Mouse (Mus musculus) stomach, postnatal 0 days (tissue): ENCODE results near the gene Fhl3. TPM values are rescaled to one million over a fixed set of nuclear protein-coding genes. Genes with fewer than 3 reads are reported as not detected.

Experiments
- ATAC-seq: fragments of 200-750 bp; cut with Nextera tagmentation; 2 replicates; pipeline ENCODE4 v1.8.0; 2017; ENCODE audit not compliant: low FRiP score, low TSS enrichment
- DNase-seq: peaks from one replicate; pipeline ENCODE4 v3.0.0-alpha.2; 2016; ENCODE audit warnings: low spot score
- H3K27ac ChIP-seq: fragments of 300-500 bp; sonication (generic); replicated peaks from 2 replicates; pipeline ENCODE4 v1.5.1; 2014; ENCODE audit warnings: mild to moderate bottlenecking, control low read depth
- H3K27me3 ChIP-seq: fragments of 300-500 bp; sonication (generic); 2 replicates; pipeline ENCODE4 v1.6.1; 2014; ENCODE audit warnings: low read length; ENCODE audit not compliant: control insufficient read depth, insufficient read depth
- H3K36me3 ChIP-seq: fragments of 300-500 bp; sonication (generic); 2 replicates; pipeline ENCODE4 v1.6.1; 2014; ENCODE audit warnings: low read length, mixed read lengths; ENCODE audit not compliant: control insufficient read depth, insufficient read depth
- H3K4me1 ChIP-seq: fragments of 300-500 bp; sonication (generic); replicated peaks from 2 replicates; pipeline ENCODE4 v1.6.1; 2014; ENCODE audit warnings: antibody characterized with exemption; ENCODE audit not compliant: control insufficient read depth, insufficient read depth
- H3K4me2 ChIP-seq: fragments of 300-500 bp; sonication (generic); replicated peaks from 2 replicates; pipeline ENCODE4 v1.6.1; 2014; ENCODE audit warnings: low read depth, mild to moderate bottlenecking, control low read depth, moderate library complexity
- H3K4me3 ChIP-seq: fragments of 300-500 bp; sonication (generic); 2 replicates; pipeline ENCODE4 v1.5.1; 2014; ENCODE audit warnings: low read depth, low read length, control low read depth
- H3K9ac ChIP-seq: fragments of 300-500 bp; sonication (generic); 2 replicates; pipeline ENCODE4 v1.6.1; 2014; ENCODE audit warnings: mild to moderate bottlenecking, low read length, control low read depth, mixed read lengths
- H3K9me3 ChIP-seq: fragments of 300-500 bp; sonication (generic); 2 replicates; pipeline ENCODE4 v1.6.1; 2016; ENCODE audit warnings: low read length; ENCODE audit not compliant: control insufficient read depth
- CTCF ChIP-seq: IDR thresholded peaks from 2 replicates; pipeline ENCODE4 v1.5.1; 2016; ENCODE audit warnings: antibody characterized with exemption, low read depth, mild to moderate bottlenecking, moderate library complexity
- EP300 ChIP-seq: optimal IDR thresholded peaks from 2 replicates; pipeline ENCODE3; 2016; ENCODE audit warnings: antibody characterized with exemption
- WGBS: fragments of 180-500 bp; shearing (Covaris S2); extraction: QIAGEN DNeasy Blood & Tissue Kit; methylation state at CpG from one replicate; pipeline ENCODE4 v1.1.7; 2014; 5-methylcytosine and 5-hydroxymethylcytosine counted together
- polyA plus RNA-seq: library from polyadenylated mRNA; unstranded; fragments of >200 nt; fragmentation: Nextera tagmentation; extraction: Ambion mirVana; gene quantifications from 2 replicates; pipeline ENCODE4 v1.2.1, GENCODE M21; 2015

Fhl3 gene
- polyA plus RNA-seq, 1 experiment from 2014 or later = 9.0 TPM

DNA sequence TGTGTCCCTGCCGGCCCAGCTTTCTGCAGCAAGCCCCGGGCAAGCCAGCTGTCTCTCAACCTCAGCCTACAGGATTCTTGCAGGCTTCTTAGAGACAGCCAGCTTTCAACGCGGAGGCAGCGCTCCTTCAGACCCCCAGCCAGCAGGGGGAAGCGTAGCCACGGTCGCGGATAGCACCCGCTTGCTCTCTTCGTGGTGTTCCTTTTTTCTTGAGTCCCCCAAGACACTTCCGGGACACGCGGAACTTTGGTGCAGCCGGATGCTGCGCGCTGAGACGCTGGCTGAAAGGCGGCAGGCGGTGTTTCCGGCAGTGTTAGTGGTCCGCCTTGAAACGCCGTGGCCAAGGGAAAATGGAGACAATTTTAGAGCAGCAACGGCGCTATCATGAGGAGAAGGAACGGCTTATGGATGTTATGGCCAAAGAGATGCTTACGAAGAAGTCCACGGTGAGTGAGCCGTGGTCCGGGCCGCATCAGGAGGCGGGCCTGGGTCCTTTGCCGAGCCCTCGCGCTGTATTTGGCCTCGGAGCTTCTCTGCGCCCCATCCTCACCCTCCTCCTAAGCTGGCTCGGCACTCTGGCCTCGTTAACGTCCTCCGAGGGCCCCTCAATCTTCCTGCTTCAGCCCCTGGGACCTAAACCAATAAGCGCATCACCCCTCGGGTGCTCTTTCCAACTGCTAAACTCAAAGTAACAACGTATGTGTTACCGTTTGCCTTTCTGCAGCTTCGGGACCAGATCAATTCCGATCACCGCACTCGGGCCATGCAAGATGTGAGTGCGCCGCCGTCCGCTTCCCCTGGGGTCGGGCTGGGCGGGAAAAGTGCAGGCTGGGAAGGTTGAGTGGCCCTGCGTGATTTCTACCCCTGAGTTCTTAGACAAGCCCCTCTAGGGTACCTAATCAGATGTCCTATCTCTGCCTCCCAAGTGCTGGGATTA lies 14.3 kb downstream of the Fhl3 start, which contains the start of gene Sf3a3:
Gene Sf3a3 (plus strand): TSS at position 232 of the 937 bp plus-strand sequence.
- TF ChIP-seq CTCF = peak; percentile 93
- no peak for TF ChIP-seq EP300
- Histone ChIP-seq H3K36me3 (peaks cover 14% of the 10 kb centered on the region), H3K9me3 (no peaks in the 10 kb centered on the region), H3K27ac (peak within 1 kb of the TSS; percentile 75; the same call in 1 of the 2 replicates), H3K27me3 (no peaks in the 10 kb centered on the region), H3K9ac (peak within 1 kb of the TSS; percentile 93), H3K4me3 (peak within 1 kb of the TSS; percentile 90), H3K4me2 (peak within 1 kb of the TSS; percentile 88), H3K4me1 (0 out of 2 replicates have a peak, but pooled peaks cover 3% of the 10 kb centered on the region)
- ATAC-seq = peak; percentile 90
- under 1% methylated on average over 57 of the region's 57 CpGs for WGBS
- peak; percentile 94 for DNase-seq

DNA sequence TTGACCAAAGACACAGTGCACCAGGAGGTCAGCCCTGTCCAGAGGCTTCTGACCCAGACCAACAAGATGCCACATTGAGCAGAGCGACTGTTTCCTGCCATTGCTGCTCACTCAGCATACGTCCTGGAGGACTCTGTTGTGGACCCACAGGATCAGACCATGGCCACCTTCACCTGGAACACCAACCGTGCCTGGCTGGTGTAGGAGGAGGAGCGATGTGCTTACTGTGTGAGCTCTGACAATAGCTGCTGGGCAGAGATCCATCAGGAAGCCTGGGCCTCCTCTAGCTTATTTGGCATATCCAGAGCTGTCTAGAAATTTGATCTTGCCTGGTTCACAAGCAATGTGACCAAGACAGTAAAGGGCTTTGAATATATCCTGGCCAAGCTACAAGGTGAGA lies 18.6 kb downstream of the Fhl3 start:
- no peaks in the 10 kb centered on the region for H3K4me1 ChIP-seq
- H3K9me3 ChIP-seq = no peaks in the 10 kb centered on the region
- 99% methylated on average over 4 of the region's 4 CpGs for WGBS
- H3K4me2 ChIP-seq = no peak overlapping the region
- no peak for TF ChIP-seq CTCF
- TF ChIP-seq EP300 = no peak
- ATAC-seq = no peak
- no peak overlapping the region for H3K9ac ChIP-seq
- no peak overlapping the region for H3K27ac ChIP-seq
- H3K27me3 ChIP-seq = no peaks in the 10 kb centered on the region
- peaks cover 15% of the 10 kb centered on the region for H3K36me3 ChIP-seq
- no peak overlapping the region for H3K4me3 ChIP-seq
- DNase-seq = no peak

DNA sequence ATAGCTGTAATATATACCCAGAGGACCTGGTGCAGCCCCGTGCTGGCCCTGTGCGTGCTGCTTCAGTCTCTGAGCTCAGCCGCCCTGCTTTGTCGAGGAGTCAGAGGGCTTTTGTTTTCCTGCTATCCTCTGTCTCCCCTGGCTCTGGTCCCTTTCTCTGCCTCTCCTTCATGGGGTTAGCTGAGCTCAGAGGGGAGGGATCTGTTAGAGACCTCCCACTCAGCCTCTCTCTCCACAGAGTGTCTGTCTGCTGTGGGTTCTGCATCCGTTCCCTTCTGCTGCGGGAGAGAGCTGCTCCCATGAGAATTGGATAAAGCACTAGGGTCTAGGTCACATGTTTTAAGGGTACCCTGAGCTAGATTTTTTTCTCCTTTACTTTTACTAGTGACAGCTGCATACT lies 25.6 kb downstream of the Fhl3 start:
- Histone ChIP-seq H3K36me3 (peaks cover 41% of the 10 kb centered on the region), H3K4me3 (no peak overlapping the region), H3K27ac (no peak overlapping the region), H3K4me2 (no peak overlapping the region), H3K27me3 (no peaks in the 10 kb centered on the region), H3K9ac (no peak overlapping the region), H3K9me3 (no peaks in the 10 kb centered on the region), H3K4me1 (no peaks in the 10 kb centered on the region)
- no peak for TF ChIP-seq EP300
- TF ChIP-seq CTCF = no peak
- DNase-seq (no peak), ATAC-seq (no peak)
- WGBS = 83% methylated on average over 6 of the region's 6 CpGs

DNA sequence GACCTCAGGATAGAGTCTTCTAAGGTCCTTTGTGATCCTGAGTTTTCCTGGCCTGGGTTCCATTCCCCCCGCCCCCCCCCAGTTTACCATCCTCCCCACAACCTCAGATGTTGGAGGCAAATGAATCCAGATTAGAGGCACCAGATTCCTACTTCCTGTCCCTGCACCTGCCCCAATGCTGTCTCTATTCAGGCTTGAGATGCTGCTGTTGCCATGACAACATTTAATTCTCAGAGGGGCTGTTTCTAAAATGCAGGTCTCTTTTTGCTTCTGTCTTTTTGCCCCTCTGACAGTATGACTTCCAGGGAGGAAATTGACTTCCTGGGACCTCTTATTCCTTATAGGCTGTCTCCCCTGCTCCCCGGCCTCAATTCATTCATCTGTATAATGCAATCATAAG lies 36.5 kb downstream of the Fhl3 start:
- no peak overlapping the region for H3K4me3 ChIP-seq
- DNase-seq (no peak), ATAC-seq (no peak)
- no peak overlapping the region for H3K9ac ChIP-seq
- WGBS = 65% methylated on average over 2 of the region's 2 CpGs
- H3K9me3 ChIP-seq = no peaks in the 10 kb centered on the region
- H3K4me1 ChIP-seq = no peaks in the 10 kb centered on the region
- peaks cover under 1% of the 10 kb centered on the region; the same call in 1 of the 2 replicates for H3K36me3 ChIP-seq
- H3K27me3 ChIP-seq = no peaks in the 10 kb centered on the region
- no peak for TF ChIP-seq CTCF
- TF ChIP-seq EP300 = no peak
- H3K4me2 ChIP-seq = no peak overlapping the region
- H3K27ac ChIP-seq = no peak overlapping the region

DNA sequence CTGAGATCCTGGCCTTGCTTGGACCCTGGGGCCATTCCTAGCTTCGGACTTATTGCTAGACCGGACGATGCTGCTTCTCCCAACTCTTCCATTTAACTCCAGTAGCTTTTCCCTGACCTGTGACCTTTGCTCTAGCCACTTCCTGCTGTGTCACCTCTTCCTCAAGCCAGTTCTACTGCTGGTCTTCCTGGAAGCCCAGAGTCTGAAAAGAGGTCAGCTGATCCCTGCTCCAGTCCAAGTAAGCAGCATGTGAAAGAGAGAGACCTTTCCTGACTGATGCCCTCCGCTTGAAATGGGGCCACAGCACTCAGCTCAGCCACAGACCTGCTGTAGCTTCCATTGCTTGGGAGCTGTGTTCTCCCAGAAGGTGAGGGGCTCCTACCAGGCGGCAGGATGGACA lies 37.0 kb downstream of the Fhl3 start:
- ATAC-seq = no peak
- TF ChIP-seq CTCF = no peak
- TF ChIP-seq EP300 = no peak
- no peak overlapping the region for H3K4me2 ChIP-seq
- 68% methylated on average over 5 of the region's 5 CpGs for WGBS
- no peak for DNase-seq
- H3K36me3 ChIP-seq = no peaks in the 10 kb centered on the region
- no peak overlapping the region for H3K9ac ChIP-seq
- no peaks in the 10 kb centered on the region for H3K4me1 ChIP-seq
- H3K27ac ChIP-seq = no peak overlapping the region
- H3K27me3 ChIP-seq = no peaks in the 10 kb centered on the region
- no peak overlapping the region for H3K4me3 ChIP-seq
- H3K9me3 ChIP-seq = no peaks in the 10 kb centered on the region

DNA sequence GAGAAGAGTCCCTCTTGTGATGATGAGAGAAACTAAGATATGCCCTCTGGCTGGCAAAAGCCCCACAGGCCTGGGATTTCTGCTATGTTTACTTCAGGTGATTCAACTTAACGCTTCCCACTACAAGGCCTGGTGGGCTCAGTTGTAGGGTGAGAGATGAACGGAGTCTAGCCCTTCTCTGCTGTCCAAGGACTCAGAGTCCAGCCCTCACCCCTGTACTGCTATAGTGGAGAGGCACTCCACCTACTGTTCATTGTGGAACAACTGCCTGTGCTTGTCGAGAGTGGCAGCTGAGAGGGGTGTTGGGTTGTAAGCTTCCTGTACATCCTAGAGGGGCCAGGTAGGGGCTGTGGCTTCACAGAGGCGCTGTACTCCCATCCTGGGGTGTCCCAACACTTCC lies 37.5 kb downstream of the Fhl3 start:
- no peak; the same call in 1 of the 2 replicates for ATAC-seq

More for the DNA sequence above, 37.5 kb downstream of the Fhl3 start:
- Histone ChIP-seq H3K4me1 (no peaks in the 10 kb centered on the region), H3K27me3 (no peaks in the 10 kb centered on the region), H3K9me3 (no peaks in the 10 kb centered on the region), H3K4me2 (no peak overlapping the region), H3K4me3 (no peak overlapping the region), H3K27ac (no peak overlapping the region), H3K36me3 (no peaks in the 10 kb centered on the region), H3K9ac (no peak overlapping the region; the same call in 1 of the 2 replicates)
- peak; percentile 49 for TF ChIP-seq CTCF
- TF ChIP-seq EP300 = no peak
- 40% methylated on average over 4 of the region's 4 CpGs for WGBS
- DNase-seq = no peak
